Mouse (Mus musculus): ENCODE results near the gene Rpl3.
"Not testable (repeated sequence)": the region's sequence is repeated elsewhere in the genome, so short reads cannot be mapped to it uniquely, and the experiment has no call there.

Gene Rpl3

DNA sequence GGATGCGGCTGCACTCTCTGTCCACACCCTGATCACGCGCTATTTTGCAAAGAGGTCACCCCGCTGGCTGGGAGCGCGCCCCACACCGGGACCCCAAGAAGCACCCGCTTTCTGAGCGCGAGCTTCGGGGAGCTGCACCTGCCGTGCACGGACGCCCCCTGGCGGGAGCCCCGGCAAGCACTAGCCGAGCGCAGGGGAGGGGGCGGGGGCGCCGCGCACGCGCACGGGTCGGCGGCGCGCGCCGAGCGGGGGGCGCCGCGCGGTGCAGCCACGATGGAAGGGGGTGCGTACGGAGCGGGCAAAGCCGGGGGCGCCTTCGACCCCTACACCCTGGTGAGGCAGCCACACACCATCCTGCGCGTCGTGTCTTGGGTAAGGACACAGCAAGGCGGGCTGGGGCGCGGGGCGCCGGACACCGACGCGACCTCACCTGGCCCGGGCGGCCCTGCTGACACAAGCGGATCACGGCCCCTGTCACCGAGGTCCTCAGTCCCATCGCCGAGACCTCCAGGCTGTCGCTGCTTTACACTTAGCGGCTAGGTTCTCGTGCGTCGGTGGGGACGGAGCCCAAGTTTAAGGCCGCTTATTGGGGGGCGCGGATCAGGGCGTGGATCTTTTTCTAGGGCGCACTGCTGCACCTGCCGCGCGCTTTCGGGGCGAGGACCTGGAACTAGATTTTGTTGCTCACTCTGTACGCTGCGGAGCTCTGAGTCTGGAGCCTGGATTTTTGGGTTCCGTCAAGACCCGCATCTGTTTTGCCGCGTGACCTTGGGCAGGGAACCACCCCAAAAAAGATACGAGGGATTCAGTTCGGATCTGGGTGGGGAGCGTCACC lies at the start of gene Rpl3, which contains the start of gene Syngr1:
Rpl3 (minus strand) TSS at position 748 of the 835 bp plus-strand sequence.
Syngr1 (plus strand) TSS at position 214 of the 835 bp plus-strand sequence.
- DNase-seq (ENCODE audit: low spot score), result no peak

DNA sequence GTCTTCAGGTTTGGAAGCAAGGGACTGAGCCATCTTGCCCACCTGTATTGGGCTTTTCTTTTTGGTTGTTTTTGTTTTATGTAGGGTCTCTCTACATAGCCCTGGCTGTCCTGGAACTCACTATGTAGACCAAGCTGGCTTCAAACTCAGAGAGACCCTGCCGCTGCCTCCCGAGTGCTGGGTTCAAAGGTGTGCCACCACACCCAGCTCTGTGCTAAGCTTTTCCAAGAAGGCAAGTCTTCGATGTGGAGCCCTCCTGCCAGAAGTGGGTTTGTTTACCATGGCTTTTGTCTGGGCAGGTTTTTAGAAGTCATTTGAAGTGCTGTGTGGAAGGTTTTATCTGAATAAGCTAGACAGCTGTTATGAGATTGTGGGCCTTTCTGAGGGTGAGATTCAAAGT lies 49.2 kb upstream of the Rpl3 start:
- no peak for DNase-seq (ENCODE audit: low spot score)

DNA sequence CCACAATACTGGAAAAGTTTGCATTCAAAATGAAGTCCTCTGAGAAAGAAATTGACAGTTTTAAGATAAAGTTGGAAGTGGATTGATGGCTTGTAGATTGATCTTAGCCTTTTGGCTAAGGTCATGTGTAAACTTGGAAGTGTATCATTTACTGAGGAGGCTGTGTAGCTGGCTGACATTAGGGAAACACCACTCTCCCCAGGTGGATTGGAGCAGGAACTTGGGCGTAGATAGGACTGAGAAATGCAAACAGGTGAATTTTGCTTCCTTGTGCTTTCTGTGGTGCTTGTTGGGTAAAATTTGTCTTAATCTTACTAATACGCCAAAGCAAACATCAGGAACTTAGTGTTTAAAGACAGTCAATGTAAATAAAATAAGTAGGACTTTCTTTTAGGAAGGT lies 48.6 kb upstream of the Rpl3 start:
- no peak for DNase-seq (ENCODE audit: low spot score)

DNA sequence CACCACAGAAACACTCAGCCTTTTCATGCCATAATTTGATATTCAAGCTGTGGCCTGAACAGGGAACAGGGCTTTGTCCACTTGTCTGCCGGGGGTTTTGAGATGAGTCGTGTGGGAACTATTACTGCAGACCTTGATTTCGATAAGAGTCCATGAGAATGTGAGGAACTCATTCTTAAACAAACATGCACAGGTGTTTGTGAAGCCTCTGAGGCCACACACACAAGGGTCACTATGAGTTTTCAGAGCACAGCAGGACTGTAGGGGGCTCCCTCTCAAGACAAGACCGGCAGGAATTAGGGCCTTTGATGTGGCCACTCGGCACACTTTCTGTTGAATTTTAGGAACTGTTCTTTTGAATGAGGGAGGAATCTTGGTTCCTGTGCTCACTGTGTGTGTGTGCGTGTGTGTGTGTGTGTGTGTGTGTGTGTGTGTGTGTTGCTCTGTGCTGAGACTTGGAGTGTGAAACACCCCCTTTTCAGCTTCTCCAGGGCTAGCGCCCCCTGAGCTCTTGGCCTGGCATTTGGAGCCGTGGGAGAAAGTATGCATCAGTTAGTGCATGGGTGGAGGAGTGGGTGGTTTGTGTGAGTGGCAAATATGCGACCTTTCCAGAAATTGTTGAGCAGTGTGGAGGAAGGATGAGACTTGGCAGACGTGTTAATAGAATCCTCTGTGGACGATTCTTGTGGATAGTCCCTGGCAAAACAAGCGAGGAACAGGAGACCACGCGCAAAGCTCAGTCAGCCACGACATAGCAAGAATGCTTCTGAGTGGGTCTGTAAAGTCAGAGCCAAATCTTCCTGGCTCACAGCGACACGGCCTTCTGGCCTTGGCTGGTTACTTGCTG lies 46.5 kb upstream of the Rpl3 start:
- DNase-seq (ENCODE audit: low spot score), result no peak

DNA sequence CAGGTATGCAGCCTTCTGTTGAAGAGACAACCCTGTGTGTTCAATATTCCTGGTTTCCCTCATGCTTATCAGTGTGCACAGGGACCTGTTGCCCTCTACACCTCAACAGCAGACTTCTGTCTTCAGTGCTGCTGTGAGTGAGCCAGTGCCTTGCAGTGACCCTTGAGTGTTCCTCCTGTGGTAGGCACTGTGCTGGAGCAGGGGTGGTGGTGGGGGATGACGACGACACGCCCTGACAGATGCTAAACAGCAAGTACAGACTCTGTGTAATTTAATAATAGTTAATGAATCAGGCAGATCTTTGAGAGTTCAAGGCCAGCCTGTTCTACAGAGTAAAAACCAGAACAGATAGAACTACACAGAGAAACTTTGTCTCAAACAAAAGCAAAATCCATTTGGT lies 45.0 kb upstream of the Rpl3 start:
- no peak for DNase-seq (ENCODE audit: low spot score)

DNA sequence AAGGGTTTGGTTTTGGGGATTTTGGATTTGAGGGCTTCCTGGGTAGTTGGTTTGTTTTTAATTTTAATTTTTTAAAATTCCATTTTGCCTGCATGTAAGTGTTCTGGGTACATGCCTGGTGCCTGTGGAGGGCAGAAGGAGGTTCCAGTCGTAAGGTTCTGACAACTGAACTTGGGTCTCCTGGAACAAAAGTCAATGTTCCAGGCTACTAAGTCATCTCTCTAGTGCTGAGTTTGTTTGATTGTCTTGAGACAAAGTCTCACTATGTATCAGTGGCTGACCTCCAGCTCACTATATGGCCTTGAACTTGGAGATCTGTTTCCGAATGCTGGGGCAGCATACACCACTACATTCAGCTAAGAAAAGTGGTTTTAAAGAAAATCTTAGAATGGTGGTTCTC lies 43.8 kb upstream of the Rpl3 start:
- no peak for DNase-seq (ENCODE audit: low spot score)

DNA sequence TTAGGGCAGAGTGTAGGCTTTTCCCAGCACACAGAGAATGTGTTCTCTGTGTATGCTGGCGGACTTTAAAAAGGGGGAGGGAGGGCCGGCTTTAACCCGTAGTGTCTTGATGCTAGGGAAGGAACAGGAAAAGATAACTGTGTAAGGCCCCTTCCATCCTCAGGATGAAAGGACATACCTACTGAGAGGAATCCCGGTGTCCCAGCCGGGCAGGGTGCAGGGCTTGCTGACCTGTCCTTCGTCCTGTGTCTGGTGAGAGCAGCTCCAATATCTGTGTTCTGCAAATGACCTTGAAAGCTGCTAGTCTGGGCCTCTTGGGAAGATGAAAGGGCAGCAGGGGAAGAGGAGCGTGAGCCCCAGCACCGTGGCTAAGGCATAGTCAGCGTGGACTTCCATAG lies 42.8 kb upstream of the Rpl3 start:
- DNase-seq (ENCODE audit: low spot score), result no peak

DNA sequence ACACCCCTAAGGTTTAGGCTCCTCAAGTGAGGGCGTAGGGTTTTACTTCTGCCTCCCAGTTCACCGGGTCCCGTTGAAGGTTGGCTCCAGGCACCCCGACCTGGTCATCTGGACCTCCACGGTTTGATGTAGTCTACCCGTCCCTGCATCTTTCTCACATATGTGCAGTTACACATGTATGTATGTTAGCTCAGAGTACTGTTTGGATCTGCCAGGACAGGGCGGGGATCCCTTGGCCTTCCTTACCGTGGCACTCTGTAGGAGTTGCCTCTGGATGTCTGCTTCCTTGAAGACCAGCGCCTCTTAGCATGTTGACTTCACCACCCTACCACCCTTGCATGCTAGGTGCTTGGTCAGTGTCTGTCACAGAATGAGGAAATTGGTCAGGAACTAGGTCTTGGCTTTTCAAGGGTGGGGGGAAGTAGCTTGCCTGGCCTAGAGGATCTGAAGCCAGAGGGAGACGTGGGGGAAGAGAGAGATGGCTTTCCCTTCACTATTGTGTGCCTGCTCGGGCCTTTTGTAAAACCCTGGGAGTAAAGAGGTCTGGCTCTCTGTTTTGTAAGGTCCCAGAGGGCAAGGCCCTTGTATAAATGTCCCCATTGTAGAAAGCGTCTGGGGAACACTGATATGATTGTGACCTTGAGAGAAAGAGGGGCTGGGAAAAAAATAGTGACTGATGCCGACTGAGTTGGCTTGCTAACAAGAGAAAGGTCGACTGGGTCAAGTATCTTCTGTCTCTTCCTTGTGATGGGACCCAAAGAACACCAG lies 42.2 kb upstream of the Rpl3 start:
- no peak for DNase-seq (ENCODE audit: low spot score)

DNA sequence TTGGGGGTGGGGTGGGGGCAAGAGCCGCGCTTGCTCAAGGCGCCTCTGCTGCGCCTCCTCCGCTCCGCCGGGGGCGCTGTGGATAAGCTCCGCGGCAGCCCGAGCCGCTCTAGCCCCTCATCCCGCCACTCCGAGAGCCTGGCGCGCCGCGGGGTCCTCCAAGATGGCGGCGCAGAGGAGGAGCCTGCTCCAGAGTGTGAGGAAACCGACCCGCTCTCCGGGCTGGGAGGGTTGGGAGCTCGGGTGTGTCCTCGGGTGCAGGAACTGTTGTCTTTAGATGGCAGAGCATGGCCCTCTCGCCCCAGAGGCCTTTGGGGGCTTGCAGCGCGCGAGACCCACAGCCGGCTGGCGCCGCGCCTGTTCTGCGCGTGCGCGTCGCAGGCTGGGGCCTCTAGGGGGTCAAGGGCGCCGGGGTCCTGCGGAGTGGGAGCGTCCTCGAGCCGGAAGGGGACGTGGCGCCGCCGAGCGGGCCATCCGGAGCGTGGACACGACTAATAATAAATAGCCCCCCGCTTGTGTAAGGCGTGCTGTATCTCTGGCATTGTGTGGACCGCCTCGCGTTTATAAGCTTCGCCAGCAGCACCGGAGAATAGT lies 41.4 kb upstream of the Rpl3 start, which contains the start of gene Tab1:
Tab1 (plus strand) TSS at position 135 of the 594 bp plus-strand sequence.
- DNase-seq (ENCODE audit: low spot score), result peak; percentile 72

DNA sequence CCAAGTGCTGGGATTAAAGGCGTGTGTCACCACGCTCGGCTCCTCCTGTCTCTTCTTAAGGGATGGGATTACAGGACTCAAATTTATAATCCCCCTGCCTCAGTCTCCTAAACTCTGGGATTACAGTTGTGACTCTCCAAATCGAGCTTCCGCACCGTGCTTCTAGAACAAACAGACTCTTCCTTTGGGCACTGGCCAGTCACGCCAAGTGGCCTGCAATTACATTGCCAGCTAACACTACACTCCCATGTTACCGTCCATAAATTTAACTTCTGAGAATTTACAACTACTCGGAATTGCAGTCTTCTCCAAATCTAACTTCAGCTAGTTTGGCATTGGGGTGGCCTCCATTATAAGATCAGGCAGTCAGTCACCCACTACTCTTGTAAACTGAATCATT lies 40.8 kb upstream of the Rpl3 start:
- DNase-seq (ENCODE audit: low spot score), result no peak

DNA sequence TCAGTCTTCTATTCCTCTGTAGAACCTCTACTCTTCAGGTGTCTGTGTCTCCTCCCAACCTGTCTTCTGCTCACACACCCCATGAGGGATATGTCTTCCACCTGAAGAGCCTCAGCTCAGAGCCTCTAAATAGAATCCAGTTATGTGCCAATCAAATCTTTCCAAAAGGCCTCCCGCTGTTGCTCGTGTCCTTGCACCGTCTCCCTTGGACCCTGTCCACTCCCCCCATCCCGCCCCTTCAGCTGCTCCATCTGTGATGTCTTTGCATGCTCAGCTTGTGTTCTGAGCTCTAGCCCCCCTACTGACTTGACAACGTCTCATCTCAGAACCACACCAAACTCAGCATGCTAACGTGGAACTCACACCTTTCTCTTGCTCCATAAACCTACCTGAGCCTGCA lies 39.8 kb upstream of the Rpl3 start:
- DNase-seq (ENCODE audit: low spot score), result no peak

DNA sequence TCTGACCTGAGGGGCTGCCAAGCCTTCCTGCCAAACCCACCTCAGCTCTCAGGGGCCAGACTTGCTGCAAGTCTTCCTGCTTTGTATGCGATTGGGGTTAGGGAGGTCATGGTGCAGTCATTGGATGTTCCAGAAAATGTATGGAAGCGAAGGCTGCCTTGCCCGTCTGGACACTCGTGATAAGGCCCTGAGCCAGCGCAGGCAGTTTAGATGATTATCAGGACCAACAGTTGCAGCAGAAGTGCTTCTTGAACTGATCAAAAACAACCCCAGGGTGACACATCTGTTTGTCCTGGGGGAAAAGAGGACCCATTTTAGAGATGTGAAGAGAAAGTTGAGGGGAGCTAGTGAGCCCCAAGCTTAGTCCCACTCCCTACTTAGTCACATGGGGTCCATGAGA lies 39.0 kb upstream of the Rpl3 start:
- no peak for DNase-seq (ENCODE audit: low spot score)

DNA sequence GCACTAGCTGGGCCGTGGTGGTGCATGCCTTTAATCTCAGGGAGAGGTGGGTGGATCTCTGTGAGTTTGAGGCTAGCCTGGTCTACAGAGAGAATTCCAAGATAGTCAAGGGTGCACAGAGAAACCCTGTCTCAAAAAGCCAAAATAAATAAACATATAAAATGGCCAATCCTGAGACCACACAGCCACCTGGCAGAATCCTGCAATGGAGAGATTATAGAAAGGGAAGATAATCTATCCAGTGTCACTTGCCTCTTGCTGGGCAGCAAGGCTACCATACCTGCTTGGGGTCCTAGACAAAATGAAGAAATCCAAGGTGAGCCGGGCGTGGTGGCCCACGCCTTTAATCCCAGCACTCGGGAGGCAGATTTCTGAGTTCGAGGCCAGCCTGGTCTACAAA lies 38.3 kb upstream of the Rpl3 start:
- no peak for DNase-seq (ENCODE audit: low spot score)

DNA sequence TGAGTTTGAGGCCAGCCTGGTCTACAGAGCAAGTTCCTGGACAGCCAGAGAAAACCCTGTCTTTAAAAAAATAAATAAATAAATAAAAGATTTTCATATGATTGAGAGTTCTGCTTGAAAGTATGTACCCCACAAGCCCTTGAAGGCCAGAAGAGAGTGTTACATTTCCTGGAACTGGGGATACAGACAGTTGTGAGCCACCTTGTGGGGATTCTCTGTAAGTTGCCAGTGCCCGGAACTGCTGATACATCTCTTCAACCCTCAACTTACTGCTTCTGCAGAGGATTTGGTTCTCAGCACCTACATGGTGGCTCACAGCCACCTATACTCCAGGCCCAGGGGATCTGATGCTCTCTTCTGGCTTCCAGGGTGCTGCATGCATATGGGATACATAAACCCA lies 35.5 kb upstream of the Rpl3 start:
- DNase-seq (ENCODE audit: low spot score), result no peak

DNA sequence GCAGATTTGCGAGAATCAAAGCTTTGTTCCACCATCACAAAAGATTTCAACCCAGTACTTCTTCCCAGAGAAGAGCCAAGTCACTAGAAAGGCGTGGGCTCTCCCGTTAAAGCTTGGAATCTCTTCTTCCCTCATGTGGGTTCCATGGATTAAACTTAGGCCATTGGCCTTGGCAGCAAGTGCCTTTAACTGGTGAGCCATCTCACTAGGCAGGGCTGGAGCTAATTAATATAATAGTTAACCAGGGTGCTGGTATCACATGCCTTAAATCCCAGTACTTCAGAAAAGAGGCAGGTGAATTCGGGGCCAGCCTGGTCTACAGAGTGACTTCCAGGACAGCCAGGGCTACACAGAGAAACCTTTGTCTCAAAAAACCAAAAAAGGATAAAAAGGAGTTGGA lies 33.0 kb upstream of the Rpl3 start:
- DNase-seq (ENCODE audit: low spot score), result no peak

DNA sequence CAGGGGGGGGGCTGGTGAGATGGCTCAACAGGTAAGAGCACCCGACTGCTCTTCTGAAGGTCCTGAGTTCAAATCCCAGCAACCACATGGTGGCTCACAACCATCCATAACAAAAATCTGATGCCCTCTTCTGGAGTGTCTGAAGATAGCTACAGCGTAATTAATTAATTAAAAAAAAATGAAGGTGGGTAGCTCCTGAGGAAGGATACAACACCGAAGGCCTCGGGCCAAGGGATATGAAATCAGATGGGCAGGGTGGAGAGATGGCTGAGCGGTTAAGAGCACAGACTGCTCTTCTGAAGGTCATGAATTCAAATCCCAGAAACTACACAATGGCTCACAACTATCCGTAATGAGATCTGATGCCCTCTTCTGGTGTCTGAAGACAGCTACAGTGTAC lies 30.8 kb upstream of the Rpl3 start:
- DNase-seq (ENCODE audit: low spot score), result not testable (repeated sequence)

DNA sequence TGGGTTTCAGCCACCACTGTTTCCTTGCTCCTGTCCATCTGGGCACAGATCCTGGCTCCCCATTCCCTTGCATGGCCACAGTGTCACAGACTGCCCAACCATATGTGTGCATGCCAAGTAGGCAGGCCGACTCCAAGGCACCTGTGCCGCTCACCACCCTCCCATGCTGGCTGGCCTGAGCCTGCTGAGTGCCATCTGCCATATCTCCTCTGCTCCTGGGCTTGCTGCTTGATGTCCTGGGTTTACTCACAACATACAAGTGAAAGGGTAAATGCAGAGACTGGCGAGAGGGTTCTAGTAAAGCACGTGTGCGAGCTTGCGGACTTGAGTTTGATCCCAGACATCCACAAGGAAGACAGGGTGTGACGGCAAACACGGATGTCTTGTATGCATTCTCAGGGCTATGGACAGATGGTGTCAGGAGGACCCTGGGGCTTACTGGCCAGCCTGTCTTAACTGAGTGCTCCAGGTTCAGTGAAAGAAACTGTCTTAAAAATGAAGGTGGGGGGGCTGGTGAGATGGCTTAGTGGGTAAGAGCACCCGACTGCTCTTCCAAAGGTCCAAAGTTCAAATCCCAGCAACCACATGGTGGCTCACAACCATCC lies 30.2 kb upstream of the Rpl3 start:
- no peak for DNase-seq (ENCODE audit: low spot score)

DNA sequence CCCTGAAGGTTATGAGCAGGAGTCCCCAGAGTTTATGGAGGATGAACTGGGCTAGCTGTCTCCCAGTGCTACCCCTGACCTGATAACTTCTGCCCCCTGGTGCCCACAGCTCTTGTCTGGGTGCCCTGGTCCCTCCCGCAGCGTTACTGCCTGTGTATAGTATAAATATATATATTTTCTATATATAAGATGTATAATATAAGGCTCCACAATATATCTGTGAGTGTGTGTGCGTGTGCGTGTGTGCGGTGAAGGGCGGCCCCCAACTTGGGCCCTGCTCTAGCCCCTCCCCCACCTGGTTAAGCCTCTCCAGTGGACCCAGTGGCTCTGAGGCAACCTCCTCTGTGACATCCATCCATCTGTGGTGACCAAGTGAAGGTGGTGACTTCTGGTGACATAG lies 27.4 kb upstream of the Rpl3 start:
- no peak for DNase-seq (ENCODE audit: low spot score)

DNA sequence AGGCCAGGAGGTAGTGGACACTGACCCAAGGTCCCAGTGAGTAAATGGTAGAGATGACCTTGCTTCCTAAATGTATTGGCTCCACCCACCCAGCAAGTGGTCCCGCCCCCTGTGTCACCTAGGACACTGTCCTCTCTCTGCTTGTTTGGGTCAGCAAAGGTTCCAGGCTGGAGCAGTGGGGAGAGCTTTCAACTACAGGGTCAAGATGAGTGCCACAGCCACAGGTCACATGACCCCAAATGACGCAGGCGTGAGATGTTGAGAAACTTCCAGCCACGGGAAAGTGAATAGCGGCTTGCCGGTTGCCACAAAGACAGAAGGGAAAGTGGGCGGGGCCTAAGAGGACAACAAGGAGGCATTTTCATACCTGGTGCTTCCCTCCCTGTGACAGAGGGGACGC lies 25.5 kb upstream of the Rpl3 start:
- DNase-seq (ENCODE audit: low spot score), result no peak

DNA sequence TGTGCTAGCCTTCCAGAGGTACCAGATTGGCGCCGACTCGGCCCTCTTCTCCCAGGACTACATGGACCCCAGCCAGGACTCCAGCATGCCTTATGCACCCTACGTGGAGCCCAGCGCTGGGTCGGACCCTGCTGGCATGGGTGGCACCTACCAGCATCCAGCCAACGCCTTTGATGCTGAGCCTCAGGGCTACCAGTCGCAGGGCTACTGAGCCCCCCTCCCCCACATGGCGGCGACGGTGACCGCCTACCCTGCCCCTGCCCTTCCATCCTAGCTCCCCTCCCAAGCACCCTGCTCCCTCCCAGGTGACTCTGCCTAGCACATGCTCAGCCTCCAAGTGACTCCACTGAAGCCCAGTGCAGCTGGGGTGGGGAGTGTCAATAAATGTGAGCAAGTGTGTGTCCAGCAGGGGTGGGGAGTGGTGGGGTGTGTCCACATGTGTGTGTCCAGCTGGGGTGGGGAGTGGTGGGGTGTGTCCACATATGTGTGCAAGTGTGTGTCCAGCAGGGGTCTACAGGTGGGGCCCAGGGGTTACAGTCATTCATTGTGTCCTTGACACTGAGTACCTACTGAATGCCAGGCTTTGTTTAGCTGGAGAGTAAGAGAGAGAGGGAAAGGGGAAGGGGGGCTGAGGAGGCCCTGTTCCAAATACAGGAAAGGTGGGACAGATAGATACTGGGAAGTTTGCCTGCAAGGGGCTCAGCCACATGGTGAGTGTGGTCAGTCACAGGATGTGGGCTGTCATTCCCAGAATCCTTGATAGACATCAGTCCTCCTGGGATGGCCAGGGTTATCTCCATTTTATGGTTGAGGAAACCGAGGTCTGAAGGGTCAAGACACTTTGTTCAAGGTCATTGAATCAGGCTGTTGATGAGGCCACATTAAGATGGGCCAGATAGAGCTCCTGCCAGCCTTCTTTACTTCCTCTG lies 24.5 kb upstream of the Rpl3 start:
- no peak for DNase-seq (ENCODE audit: low spot score)

DNA sequence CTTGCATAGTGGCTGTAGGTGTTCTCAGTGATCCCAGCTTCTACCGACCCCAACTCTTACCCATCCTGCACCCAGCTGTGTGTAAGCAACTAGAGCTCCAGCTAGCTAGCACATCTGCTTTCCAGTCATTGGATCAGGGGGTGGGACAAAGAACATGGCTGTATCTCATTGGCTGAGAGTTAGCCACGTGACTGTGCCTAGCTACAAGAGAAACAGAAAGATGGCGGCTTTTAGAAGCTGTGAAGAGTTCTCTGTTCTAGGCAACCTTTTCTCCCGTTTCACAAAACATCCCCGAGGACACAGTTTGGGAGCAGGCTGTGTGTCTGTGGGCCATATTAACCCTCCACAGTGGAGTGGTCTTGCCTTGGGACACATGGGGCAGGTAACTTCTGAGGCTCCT lies 23.6 kb upstream of the Rpl3 start:
- DNase-seq (ENCODE audit: low spot score), result no peak

Measured in layer of hippocampus, adult 9-10 months (tissue).